Mouse (Mus musculus) R1 (cell line): Measurements from ENCODE around the gene Baz2a.
A peak's percentile ranks its signal among the peaks of the same experiment; 100 is the strongest.
"Not testable (repeated sequence)": the region's sequence is repeated elsewhere in the genome, so short reads cannot be mapped to it uniquely, and the experiment has no call there.

Source experiments
- DNase-seq: peaks from one replicate; pipeline ENCODE4 v3.0.0-alpha.2; 2018; ENCODE audit warnings: low read depth, low spot score

The Baz2a gene

GRCm38 (mm10) chr10:128111227-128111626 lies 19.9 kb downstream of the Baz2a start:
- DNase-seq: no peak

GRCm38 (mm10) chr10:128123833-128124232 lies 32.5 kb downstream of the Baz2a start:
- DNase-seq: no peak

- DNase-seq: no peak
These were observed 33.5 kb downstream of the Baz2a start for GRCm38 (mm10) chr10:128124831-128125230.

GRCm38 (mm10) chr10:128125951-128126350 lies 34.6 kb downstream of the Baz2a start:
- DNase-seq: no peak

- DNase-seq: no peak
These were observed 36.1 kb downstream of the Baz2a start for GRCm38 (mm10) chr10:128127497-128127896.

GRCm38 (mm10) chr10:128128143-128128542 lies 36.8 kb downstream of the Baz2a start:
- DNase-seq: peak; percentile 40

- DNase-seq: no peak
These were observed 39.9 kb downstream of the Baz2a start for GRCm38 (mm10) chr10:128131297-128131696.

- no peak for DNase-seq
These were observed 40.4 kb downstream of the Baz2a start for GRCm38 (mm10) chr10:128131812-128132211.

- DNase-seq: peak; percentile 65
These were observed 42.4 kb downstream of the Baz2a start for GRCm38 (mm10) chr10:128133650-128134332.

GRCm38 (mm10) chr10:128135374-128135773 lies 44.0 kb downstream of the Baz2a start:
- no peak for DNase-seq

- DNase-seq: peak; percentile 92
These were observed 49.0 kb downstream of the Baz2a start for GRCm38 (mm10) chr10:128140236-128140952.

- peak; percentile 31 for DNase-seq
These were observed 50.8 kb downstream of the Baz2a start for GRCm38 (mm10) chr10:128142165-128142564.

- DNase-seq: no peak
These were observed 52.3 kb downstream of the Baz2a start for GRCm38 (mm10) chr10:128143659-128144058.

- no peak for DNase-seq
These were observed 53.6 kb downstream of the Baz2a start for GRCm38 (mm10) chr10:128144961-128145360.

- DNase-seq: no peak
These were observed 57.5 kb downstream of the Baz2a start for GRCm38 (mm10) chr10:128148789-128149365.

GRCm38 (mm10) chr10:128149592-128149991 lies 58.2 kb downstream of the Baz2a start:
- DNase-seq: peak; percentile 99

- DNase-seq: no peak
These were observed 59.6 kb downstream of the Baz2a start for GRCm38 (mm10) chr10:128150941-128151340.

- no peak for DNase-seq
These were observed 62.6 kb downstream of the Baz2a start for GRCm38 (mm10) chr10:128153978-128154377.

- not testable (repeated sequence) for DNase-seq
These were observed 74.3 kb downstream of the Baz2a start for GRCm38 (mm10) chr10:128165726-128166125.

GRCm38 (mm10) chr10:128167091-128167490 lies 75.7 kb downstream of the Baz2a start:
- peak; percentile 77 for DNase-seq

- DNase-seq: peak; percentile 71
These were observed 80.0 kb downstream of the Baz2a start for GRCm38 (mm10) chr10:128171348-128171747.

- no peak for DNase-seq
These were observed 83.9 kb downstream of the Baz2a start for GRCm38 (mm10) chr10:128175302-128175701.
